Mouse (Mus musculus) naive thymus-derived CD4-positive, alpha-beta T cell, adult 2 months (primary cell): ENCODE results near the gene Ptpre.
"Not testable (repeated sequence)": the region's sequence is repeated elsewhere in the genome, so short reads cannot be mapped to it uniquely, and the experiment has no call there.

ENCODE experiments used
- DNase-seq: peaks from one replicate; pipeline ENCODE4 v3.0.0-alpha.2; 2011; ENCODE audit warnings: low read depth

The Ptpre gene

GRCm38 (mm10) chr7:135694130-135694529 is 156.8 kb downstream of the Ptpre start:
- DNase-seq = no peak

GRCm38 (mm10) chr7:135694796-135695195 is 157.5 kb downstream of the Ptpre start:
- DNase-seq = no peak

GRCm38 (mm10) chr7:135696127-135696526 is 158.8 kb downstream of the Ptpre start:
- no peak for DNase-seq

GRCm38 (mm10) chr7:135697021-135697740 is 159.9 kb downstream of the Ptpre start:
- DNase-seq = not testable (repeated sequence)

GRCm38 (mm10) chr7:135698362-135698761 is 161.1 kb downstream of the Ptpre start:
- no peak for DNase-seq

GRCm38 (mm10) chr7:135699351-135699750 is 162.1 kb downstream of the Ptpre start:
- not testable (repeated sequence) for DNase-seq

- no peak for DNase-seq
These were observed 166.4 kb downstream of the Ptpre start for GRCm38 (mm10) chr7:135703600-135704148.

- DNase-seq = no peak
These were observed 167.0 kb downstream of the Ptpre start for GRCm38 (mm10) chr7:135704251-135704650.

GRCm38 (mm10) chr7:135705083-135705482 is 167.8 kb downstream of the Ptpre start:
- no peak for DNase-seq

- DNase-seq = no peak
These were observed 168.5 kb downstream of the Ptpre start for GRCm38 (mm10) chr7:135705753-135706152.

- no peak for DNase-seq
These were observed 173.4 kb downstream of the Ptpre start for GRCm38 (mm10) chr7:135710702-135711101.

- DNase-seq = no peak
These were observed 175.3 kb downstream of the Ptpre start for GRCm38 (mm10) chr7:135712534-135712933.

- peak; percentile 18 for DNase-seq
These were observed 176.0 kb downstream of the Ptpre start for GRCm38 (mm10) chr7:135713326-135713725.

- DNase-seq = peak; percentile 39
These were observed 177.9 kb downstream of the Ptpre start for GRCm38 (mm10) chr7:135715166-135715565.

GRCm38 (mm10) chr7:135715642-135716444 is 178.6 kb downstream of the Ptpre start, which contains the start of gene Mki67:
Mki67 (minus strand) TSS chr7:135716361.
- DNase-seq = peak; percentile 44

- peak; percentile 92 for DNase-seq
These were observed 179.2 kb downstream of the Ptpre start for GRCm38 (mm10) chr7:135716445-135716877.

- no peak for DNase-seq
These were observed 179.8 kb downstream of the Ptpre start for GRCm38 (mm10) chr7:135716968-135717557.

- DNase-seq = no peak
These were observed 184.2 kb downstream of the Ptpre start for GRCm38 (mm10) chr7:135721436-135721992.

- no peak for DNase-seq
These were observed 184.9 kb downstream of the Ptpre start for GRCm38 (mm10) chr7:135722011-135722838.

- DNase-seq = no peak
These were observed 186.5 kb downstream of the Ptpre start for GRCm38 (mm10) chr7:135723672-135724341.

- no peak for DNase-seq
These were observed 189.4 kb downstream of the Ptpre start for GRCm38 (mm10) chr7:135726707-135727106.
